Mouse (Mus musculus): ENCODE measurements around the gene Rbfox1.

DNA sequence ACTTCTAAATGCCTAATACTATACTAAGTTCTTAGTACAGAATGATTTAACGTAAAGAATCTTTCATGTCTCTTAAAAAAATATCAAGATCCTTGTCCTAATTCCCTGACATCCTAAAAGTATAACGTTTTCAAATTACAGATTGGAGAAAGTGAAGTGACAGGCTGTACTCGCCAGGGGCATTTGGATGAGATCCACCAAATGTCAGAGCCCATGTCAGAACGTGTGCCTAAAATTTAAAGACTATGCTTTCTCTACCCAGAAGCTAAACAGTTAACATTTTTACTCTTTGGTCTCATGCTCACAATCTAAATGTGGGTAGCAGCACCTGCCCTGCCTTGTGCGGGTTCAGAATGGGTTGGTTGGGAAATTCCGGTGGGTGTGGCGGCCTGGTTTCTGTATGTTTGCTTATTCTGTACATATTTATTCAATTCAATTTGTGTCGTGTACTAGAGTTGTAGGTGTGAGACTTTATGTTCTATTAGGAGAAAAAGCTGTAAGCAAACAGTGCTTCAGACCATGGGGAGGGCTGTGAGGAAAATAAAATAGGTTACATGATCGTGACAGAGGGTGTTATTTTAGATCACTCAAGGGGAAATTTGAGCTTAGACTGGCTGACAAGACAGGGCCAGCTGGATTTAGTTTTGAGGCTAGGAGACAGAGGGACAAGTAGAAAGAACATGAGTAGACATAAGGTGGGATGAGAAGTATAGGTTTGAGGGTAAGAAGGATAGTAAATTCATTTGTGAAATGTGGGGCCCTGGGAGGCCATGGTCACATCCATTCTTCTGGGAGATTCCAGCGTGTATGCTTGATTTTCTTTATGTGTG lies 1203.7 kb downstream of the Rbfox1 start:
- TF ChIP-seq CTCF (IDR thresholded peaks at IDR 0.05; ENCODE audit: control insufficient read depth, insufficient read depth, insufficient read length) (no peak), USF1 (IDR thresholded peaks at IDR 0.05; ENCODE audit: low read depth) (no peak), MYOD1 (IDR thresholded peaks at IDR 0.05; ENCODE audit: control insufficient read depth, insufficient read length, low read depth) (no peak), MYOG (IDR thresholded peaks at IDR 0.05; ENCODE audit: control insufficient read depth, extremely low read depth, insufficient read length) (no peak), CEBPB (IDR thresholded peaks at IDR 0.05; ENCODE audit: low read depth) (no peak), MAX (IDR thresholded peaks at IDR 0.05) (no peak)

Data from C2C12 (cell line).